Mouse (Mus musculus): ENCODE results near the gene Tubb2a.
A peak's percentile ranks its signal among the peaks of the same experiment; 100 is the strongest.

Tubb2a gene

DNA sequence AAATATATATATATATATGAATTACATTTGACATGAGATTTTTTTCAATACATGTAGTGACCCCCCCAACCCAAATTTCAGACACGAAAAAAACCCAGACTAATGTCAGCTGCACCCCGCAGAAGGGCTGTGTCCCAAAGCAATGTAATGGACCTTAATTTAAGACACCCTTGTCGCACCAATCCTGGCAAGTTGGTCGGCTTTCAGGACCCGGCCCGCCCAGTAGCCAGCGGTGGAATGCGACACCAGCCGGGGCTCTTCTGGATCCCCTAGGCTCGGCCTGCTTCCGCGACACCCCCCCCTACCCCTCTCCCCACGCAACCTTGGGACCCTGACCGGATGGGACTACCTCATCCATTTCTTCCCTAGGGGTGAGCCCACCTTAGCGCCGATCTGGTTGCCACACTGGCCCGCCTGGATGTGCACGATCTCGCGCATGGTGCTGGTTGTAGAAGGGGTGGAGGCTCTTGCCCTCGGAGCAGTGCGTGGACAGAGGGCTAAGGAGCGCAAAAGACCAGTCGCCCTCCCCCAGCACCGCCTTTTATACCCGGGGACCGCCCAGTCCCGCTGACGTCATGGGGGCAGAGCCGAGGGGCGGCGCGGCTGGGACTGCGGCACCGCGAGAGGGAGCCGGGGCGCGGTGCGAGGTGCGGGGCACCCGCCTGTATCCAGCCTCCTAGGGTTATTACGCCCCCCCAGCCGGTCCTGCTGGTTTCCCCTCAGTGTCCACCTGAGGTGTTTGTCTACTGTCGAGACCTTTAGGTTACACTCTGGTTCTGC, at the start of gene Tubb2a:
TSS of gene Tubb2a (minus strand) at position 516 of the 780 bp plus-strand sequence.
- DNase-seq (ENCODE audit: extremely low spot score) = peak; percentile 90

DNA sequence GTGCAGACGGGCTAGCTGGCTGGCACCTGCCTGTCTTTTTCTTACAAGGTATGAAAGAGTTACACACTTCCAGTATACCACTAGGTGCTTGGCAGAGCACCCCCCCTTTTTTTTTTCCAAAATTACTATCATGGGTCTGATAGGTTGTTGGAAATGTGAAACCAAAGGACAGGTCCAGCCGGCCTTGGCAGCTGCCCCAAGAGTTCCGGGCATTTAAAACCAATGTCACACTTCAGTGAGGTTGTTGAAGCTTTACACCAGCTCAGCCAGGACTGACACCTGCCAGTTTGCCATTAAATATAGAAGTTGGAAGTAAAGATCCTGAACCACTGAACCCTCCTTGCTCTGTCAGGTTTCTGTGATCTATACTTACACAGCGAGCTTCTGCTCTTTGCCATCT, 47.9 kb upstream of the Tubb2a start:
- DNase-seq (ENCODE audit: extremely low spot score) = no peak

DNA sequence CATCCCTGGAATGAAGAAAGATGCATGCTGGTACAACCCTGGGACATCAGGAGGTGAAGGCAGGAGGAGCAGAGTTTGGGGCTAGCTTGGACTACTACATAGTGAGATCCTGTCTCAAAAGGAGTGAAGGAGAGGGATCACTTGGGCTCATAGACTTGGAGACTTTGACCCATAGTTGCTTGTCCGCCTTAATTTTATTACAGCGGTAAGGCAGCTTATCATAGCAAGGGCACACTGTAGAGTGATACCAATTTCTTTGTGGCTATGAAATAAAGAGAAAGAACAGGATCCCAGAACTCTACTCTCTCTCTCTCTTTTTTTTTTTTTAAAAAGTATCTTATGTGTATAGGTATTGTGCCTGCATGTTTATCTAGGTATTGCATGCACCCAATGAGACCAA, 42.7 kb upstream of the Tubb2a start:
- no peak for DNase-seq (ENCODE audit: extremely low spot score)

DNA sequence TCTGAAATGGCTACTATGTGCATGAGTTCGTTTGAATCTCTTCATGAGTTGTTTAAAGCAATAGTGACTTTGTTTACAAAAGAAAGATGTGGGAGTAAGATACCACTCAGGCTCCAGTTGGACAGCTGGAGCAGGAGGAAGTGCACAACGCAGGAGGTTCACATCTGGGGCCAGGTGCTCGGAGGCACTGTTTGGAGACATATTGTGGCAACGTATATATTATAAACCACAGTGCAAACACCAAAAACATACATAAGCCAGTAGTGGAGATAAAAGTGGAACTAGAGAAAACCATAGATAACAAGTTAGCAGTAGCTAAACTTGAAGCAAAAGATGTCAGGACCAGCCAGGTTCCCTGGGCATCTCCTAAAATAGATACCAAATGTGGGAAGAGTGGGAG, 41.6 kb upstream of the Tubb2a start:
- DNase-seq (ENCODE audit: extremely low spot score) = no peak

DNA sequence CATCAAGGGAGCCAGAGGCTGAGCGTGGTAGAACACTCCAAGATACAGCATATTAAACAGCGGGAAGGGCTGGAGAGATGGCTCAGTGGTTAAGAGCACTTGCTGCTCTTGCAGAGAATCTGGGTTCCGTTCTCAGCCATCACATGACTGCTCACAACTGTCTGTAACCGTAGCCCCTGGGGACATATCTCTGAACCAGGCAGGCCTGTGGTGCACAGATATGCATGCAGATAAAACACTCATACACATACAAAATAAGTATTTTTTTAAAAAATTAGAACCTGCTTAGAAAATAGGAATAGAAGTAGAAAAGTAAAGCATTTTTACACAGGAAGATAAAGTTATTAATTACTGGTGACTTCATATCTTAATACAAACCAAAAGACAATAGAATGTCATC, 41.0 kb upstream of the Tubb2a start:
- DNase-seq (ENCODE audit: extremely low spot score) = no peak

DNA sequence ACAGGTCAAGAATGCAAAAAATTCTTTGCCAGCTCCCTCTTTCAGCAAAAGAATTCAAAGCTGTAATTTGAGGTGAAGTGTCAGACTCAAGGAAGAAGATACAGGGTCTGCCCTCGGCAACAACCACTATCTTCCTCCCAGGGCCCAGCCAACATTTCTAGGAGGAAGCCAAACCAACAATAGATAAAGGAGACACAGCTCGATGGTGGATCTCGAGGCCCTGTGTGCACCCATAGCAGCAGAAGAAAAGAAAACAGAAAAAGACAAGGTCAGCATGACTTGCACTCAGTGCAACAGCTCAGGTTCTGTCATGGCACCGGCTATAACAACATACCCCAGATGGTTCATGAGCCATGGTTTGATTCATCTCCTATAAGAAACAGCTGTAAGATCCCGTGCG, 38.7 kb upstream of the Tubb2a start:
- DNase-seq (ENCODE audit: extremely low spot score) = no peak

DNA sequence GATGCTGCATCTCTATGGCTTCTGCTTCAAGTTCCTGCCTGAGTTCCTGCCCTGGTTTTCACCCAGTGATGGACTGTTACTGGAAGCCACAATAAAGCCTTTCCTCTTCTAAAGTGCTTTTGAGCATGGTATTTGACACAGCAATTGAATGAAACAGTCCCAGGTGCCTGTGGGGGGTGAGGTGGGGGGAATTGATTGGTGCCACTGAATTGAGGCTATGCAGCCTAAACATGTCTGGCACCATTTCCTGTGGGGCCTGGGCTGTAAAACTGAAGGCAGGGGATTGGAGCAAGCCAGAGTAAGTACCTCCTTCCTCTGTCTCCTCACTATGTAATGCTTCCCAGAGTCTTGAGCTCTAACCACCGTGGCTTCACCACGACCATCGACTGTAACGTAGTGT, 36.8 kb upstream of the Tubb2a start:
- no peak for DNase-seq (ENCODE audit: extremely low spot score)

DNA sequence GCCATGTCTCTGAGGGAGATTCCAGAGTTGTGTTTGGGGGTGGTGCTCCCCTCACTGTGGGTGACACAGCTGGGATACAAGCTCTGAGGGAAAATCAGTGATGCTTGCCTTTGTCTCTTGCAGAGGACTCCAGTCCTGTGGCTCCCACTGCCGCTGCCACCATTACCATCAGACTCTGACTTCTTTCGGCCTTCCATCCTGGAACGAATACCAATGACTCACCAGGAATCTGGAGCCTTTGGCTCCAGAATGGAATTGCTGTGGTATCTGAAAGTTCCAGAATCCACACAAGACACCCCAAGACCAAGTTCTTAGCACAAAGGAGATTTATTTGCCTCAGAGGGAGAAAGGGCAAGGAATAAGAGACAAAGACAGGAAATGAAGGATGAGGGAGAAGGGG, 35.3 kb upstream of the Tubb2a start:
- no peak for DNase-seq (ENCODE audit: extremely low spot score)

DNA sequence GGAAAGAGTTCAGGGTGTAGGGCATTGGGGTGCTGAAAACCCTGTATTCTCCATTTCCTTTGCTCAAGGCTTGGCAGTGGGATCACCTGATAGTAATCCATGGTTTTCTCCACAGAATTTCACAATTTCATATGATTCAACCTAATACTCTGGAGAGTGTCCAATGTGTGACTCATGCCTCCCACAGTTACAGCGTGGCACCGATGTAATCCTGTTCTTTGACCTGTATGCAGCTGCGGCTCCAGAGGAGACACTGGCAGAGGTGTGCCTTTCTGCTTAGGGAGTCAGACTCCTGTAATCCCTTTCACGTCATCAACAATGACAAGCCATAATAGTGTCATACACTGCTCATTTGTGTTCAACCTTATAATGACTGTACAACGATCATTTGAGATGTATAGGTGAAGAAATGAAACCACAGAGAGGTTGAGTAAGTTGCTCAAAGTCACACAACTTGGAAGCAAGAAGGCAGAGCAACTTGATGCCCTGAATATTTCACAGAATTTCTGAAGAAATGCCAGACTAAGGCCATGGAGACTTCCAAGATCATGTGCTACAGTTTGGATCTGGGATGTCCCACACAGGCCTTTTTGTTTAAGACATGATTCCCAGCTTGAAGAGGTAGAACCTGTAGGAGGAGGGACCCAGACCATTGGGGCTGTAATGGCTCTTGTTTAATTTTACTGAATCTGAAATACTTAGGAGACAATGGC, 34.7 kb upstream of the Tubb2a start:
- DNase-seq (ENCODE audit: extremely low spot score) = no peak

DNA sequence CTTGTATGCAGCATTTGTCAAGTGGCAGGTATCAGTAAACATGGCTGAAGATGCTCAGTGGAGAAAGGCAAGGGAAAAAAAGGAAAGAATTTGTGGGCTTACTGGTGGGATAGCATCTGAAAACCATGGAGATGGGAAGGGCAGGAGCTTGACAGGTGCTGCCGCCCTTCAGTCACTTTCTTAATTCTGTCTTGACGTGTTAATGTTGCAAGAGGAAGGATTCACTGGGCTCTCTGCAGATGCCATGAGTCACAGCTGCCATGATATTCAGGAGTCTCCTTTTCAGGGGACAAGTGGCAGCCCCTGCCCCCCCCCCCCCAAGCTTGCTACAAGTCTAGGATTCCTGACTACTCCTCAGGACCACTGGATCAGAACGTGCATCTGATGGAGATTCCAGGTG, 34.1 kb upstream of the Tubb2a start:
- DNase-seq (ENCODE audit: extremely low spot score) = no peak

DNA sequence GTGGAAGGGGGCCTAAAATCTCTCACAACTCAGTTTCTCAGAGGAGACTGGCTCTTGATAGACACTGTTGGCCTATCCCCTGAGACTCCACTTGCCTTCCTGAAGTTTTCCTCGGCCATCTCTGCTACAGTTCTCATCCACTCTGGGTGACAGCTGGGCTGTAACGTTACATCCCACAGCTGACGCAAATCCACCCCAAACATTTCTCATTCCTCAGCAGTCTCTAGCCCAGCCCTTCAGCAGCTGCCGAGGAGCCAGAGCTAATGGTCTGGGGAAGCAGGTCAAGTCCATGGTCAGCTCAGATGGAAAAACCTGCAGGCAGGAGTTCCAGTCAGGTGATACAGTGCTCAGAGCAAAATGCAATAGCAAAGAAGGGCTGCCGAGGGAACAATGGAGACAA, 33.2 kb upstream of the Tubb2a start:
- DNase-seq (ENCODE audit: extremely low spot score) = no peak

DNA sequence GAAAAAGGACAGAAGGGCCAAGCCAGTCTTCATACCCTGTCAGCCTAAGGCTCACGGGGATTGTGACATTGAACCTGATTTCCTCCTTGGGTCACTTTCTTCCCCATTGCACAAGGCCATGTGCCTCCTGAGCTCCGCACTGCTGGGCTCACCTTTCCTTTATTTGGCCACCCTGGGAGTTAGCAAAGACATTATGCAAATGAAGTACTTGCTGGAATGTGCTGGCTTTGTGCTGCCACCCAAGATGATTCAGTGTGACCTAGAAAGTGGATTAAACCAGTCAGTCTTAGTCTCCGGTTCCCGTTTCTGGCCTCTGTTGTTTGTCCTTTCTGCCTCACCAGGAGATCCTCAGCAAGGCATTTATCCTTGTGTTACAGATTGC, 31.9 kb upstream of the Tubb2a start:
- DNase-seq (ENCODE audit: extremely low spot score) = no peak

DNA sequence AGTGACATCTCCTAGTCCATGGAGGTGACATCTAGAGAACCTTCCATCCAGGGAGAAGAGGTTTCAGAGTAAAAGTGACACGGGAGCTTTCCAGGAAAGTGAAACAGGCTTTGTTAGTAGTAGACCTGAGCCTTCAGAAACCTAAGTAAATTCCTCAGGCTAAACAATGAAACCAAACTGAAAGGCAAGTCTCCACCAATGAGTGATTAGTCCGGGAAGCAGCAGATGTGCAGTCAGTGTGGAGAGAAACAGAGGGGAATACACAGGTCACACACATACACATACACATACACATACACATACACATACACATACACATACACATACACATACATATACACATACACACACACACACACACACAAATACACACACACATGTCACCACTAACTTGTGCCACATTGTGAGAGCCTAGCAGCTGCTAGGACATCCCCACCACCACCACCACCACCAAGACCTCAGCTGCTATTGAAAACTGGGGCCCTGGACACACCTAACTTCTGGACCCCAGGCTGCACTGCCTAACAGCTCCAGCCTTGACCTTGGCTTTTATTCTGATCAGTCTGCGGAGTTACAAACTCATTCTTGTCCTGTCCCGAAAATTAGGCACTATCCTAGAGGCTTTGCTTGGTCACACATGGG, 31.3 kb upstream of the Tubb2a start:
- no peak for DNase-seq (ENCODE audit: extremely low spot score)

DNA sequence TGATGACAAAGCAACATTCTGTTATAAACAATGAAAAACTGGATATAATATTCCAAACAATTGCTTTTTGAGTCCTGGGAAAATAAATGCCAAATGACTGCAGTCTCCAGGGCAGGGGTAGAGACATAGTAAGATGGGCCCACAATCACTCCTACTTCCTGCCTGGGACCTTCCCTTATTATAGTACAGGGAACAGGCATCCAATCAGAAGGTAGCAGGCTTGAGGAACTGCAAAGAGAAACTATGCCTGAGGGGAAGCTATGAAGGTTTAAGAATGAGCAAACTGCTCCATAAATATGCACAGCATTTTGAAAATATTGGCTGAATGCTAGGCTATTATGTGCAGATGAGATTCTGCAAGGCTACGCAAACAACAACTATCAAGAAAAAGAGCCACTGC, 29.2 kb upstream of the Tubb2a start:
- no peak for DNase-seq (ENCODE audit: extremely low spot score)

DNA sequence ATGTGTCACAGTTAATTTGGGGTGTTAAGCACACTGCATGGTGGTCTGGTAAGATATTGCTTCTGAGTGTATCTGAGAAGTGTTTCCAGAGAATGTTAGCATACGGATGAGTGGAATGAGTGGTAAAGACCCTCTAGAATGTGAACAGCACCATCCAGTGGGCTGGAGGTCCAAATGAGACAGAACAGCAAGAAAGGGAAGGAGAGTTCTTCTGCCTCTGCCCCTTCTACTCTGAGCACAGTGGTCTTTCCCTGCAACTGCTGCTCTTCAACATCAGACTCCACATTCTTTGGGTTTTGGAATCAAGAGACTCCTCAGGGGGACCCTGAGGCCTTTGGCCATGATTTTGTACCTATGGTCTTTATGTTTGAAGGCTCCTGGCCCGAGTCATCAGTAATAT, 28.4 kb upstream of the Tubb2a start:
- DNase-seq (ENCODE audit: extremely low spot score) = no peak

DNA sequence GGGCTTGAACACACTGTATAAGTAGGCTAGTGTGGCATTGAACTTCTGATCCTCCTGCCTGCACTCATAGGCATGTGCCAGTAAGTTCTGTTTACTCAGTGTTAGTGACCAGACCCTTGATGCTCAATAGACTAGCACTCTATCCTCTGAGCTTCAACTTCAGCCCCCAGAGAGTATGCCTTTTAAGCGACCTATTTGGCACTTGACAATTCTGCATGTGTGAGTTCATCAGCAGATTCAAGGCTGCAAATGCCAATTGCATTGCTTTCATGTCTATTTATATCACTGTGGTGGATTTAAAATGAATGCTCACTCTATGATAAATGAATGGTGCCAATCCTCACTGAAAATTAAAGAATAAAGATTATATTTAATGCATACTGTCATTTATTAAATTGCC, 27.6 kb upstream of the Tubb2a start:
- no peak for DNase-seq (ENCODE audit: extremely low spot score)

DNA sequence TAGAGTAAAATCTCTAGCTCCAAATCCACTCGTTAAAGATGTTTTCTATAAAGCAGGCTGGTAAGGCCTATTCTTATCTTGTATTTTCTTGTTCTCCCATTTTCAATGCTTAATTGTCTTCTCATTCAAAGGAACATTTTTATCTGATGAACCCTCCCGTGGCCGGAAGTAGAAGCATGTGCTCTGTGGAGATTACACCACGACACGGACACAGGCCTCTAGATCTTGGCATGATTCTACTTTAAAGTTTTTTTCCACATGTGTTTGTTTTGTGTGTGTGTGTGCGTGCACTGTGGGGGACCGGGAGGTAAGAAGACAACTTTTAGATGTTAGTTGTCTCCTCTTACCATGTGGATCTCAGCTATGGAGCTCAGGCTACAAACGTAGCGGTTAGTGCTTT, 24.1 kb upstream of the Tubb2a start:
- no peak for DNase-seq (ENCODE audit: extremely low spot score)

DNA sequence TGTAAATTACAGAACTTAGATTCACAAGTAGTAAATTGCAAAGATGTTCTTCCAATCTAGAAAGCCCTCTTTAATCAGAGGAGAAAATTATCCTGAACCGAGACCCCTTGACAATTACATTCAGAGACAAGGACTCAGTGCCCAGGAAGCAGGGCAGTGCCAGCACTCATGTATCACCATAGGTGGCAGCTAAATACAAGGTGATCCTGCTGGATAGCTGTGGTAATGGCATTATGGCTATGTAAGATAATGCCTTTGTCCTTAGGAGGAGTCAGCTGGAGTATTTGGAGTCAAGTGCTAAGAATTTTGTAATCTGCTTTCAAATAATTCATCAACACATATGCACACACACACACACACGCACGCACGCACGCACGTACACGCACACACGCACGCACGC, 23.4 kb upstream of the Tubb2a start:
- no peak for DNase-seq (ENCODE audit: extremely low spot score)

DNA sequence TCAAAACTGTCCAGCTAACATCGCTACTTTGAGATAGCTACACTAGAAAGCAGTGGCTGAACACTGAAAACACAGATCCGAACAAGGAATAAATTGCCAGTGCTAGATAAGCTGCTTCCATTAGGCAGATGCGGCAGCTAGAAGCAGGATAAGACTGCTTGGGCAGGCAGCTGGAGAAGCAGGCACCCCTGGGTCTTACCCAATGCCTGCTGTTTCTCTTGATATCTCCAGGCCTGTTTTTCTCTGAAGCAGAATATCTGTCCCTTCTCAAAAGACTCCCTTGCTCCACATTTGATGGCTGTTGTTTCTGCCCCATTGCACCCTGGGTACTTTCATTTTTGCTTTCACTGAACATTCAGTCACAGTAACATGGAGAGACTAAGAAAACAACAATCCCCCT, 22.9 kb upstream of the Tubb2a start:
- DNase-seq (ENCODE audit: extremely low spot score) = no peak

DNA sequence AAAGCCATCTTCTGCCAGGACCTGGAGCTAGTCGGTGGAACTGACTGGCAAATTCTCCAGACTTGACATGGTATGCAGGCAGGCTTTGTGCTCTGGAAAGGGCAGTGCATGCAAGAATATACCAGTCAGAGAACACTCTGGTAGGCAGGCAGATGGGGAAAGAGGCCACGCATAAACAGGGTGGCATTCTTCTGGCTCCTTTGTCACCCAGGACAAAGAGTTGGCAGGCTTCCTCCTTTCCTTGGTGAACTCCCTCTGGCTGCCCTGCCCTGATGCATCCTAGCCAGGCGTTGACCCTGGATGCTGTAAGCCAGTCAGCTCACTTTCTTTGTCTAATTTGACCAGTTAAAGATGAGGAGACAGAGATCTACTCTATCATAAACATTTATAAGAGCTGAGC, 19.3 kb upstream of the Tubb2a start:
- no peak for DNase-seq (ENCODE audit: extremely low spot score)

DNA sequence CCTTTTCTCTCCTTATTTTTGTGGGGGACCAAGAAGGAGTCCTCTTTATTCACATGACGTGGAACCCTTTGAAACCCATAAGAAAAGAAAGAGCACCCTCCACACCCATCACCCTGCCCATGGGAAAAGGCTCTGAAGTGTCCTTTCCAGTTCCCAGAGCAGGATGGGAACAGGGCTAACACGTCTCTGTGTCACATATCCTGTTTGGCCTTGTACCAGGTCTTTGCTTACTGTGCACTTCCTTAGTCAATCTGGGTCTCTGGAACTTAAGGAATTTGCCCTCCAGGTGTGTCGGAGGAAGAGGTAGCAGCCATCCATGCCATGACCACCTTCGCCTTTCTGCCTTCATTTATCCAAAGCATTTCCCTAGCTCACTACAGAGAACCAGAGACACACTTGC, 18.6 kb upstream of the Tubb2a start:
- DNase-seq (ENCODE audit: extremely low spot score) = no peak

DNA sequence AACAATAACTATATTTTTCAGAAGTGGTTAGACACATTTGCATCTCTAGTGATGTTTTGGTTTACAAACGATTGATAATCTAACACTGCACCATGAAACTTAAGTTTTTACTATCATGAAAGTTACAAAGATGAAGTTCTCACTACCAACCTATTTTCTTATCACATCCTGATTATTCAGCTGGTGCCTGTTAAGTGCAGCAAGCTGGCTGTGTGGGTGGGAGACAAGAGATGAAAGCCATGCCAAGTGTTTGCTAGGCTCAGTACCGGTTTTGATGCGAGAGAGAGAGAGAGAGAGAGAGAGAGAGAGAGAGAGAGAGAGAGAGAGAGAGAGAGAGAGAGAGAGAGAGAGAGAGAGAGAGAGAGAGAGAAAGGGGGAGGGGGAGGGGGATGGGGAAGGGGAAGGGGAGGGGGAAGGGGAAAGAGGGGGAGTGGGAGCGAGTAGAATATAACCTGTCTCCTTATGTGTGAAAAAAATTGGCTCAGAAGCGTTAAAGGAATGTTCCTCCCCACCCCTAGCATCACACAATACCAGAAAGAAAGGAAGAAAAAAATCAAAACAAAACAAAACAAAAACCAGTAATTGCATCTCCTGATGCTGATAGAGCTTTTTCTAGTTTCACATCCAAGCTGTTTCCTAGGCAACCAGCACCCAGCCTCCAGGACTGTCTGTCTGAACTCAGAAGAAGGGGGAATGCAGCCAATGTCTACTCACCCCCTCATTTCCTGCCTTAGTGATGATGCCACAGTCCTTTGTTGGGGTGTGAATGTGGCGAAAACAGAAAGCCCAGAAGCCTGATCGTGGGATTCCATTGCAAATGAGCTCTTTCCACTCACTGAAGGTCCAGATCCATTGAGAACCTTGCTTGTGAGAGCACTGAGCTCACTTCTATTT, 18.0 kb upstream of the Tubb2a start:
- peak; percentile 25 for DNase-seq (ENCODE audit: extremely low spot score)

Data from embryo, embryonic 9.5 days (tissue).